Mouse (Mus musculus): Measurements from ENCODE around the gene Adprhl2. TPM values are rescaled to one million over a fixed set of nuclear protein-coding genes. Genes with fewer than 3 reads are reported as not detected.

The Adprhl2 gene
- 43.0 TPM for polyA plus RNA-seq (2017; shearing (Covaris generic))

GRCm38 (mm10) chr4:126321111-126321853 is at the start of gene Adprhl2:
Adprhl2 (minus strand) TSS chr4:126321703.

GRCm38 (mm10) chr4:126325281-126325861 is 3.9 kb upstream of the Adprhl2 start, which contains the start of gene Tekt2:
Tekt2 (minus strand) TSS chr4:126325688.

GRCm38 (mm10) chr4:126286492-126286891 is 35.0 kb downstream of the Adprhl2 start, which contains the start of gene Col8a2:
Col8a2 (plus strand) TSS chr4:126286793.

Other genes with a start within 250 kb of the Adprhl2 start
- 22.3 TPM for gene Lsm10, start 225.1 kb downstream of the Adprhl2 start, polyA plus RNA-seq (2017; shearing (Covaris generic))
- gene Stk40, start 217.7 kb downstream of the Adprhl2 start, polyA plus RNA-seq (2017; shearing (Covaris generic)), result 66.4 TPM
- gene Eva1b, start 174.0 kb downstream of the Adprhl2 start, polyA plus RNA-seq (2017; shearing (Covaris generic)), result 12.7 TPM
- gene Sh3d21, start 158.2 kb downstream of the Adprhl2 start, polyA plus RNA-seq (2017; shearing (Covaris generic)), result 0.73 TPM
- 221 TPM for gene Thrap3, start 118.9 kb downstream of the Adprhl2 start, polyA plus RNA-seq (2017; shearing (Covaris generic))
- gene Map7d1, start 65.4 kb downstream of the Adprhl2 start, polyA plus RNA-seq (2017; shearing (Covaris generic)), result 44.2 TPM
- 65.2 TPM for gene Trappc3, start 59.4 kb downstream of the Adprhl2 start, polyA plus RNA-seq (2017; shearing (Covaris generic))
- gene Col8a2, start 34.9 kb downstream of the Adprhl2 start, polyA plus RNA-seq (2017; shearing (Covaris generic)), result not detected
- not detected for gene Tekt2, start 4.0 kb upstream of the Adprhl2 start, polyA plus RNA-seq (2017; shearing (Covaris generic))
- gene Ago3, start 107.9 kb upstream of the Adprhl2 start, polyA plus RNA-seq (2017; shearing (Covaris generic)), result 29.1 TPM
- gene Ago1, start 146.9 kb upstream of the Adprhl2 start, polyA plus RNA-seq (2017; shearing (Covaris generic)), result 4.5 TPM
- 0.18 TPM for gene Ago4, start 211.8 kb upstream of the Adprhl2 start, polyA plus RNA-seq (2017; shearing (Covaris generic))
- 0.49 TPM for gene Clspn, start 235.2 kb upstream of the Adprhl2 start, polyA plus RNA-seq (2017; shearing (Covaris generic))